Mouse (Mus musculus): ENCODE data around the gene Pard3b.

- TF ChIP-seq POLR2A (IDR thresholded peaks at IDR 0.05; ENCODE audit: insufficient read depth, low read depth, low read length) (no peak), CTCF (IDR thresholded peaks at IDR 0.05; ENCODE audit: insufficient read depth, low read depth, low read length) (no peak)
Measured at GRCm38 (mm10) chr1:61645062-61645461, 6.4 kb downstream of the Pard3b start.
